9 mouse cellular contexts compared by ENCODE assay signal in the genomic region with DNA sequence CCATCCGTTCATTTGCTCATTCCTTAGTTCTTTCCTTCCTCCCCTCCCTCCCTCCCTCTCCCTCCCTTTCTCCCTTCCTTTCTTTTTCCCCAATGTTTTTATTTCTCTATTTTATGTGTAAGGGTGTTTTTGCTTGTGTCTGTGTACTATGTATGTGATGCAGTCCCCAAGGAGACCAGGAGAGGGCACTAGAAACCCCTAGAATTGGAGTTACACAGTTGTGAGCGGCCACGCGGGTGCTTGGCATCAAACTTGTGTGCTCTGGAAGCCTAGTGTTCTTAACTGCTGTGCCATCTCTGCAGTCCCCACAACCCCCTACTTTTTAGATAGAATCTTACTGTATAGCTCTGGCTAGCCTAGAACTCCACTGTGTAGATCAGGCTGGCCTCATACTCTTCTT. TPM values are rescaled to one million over a fixed set of nuclear protein-coding genes. Genes with fewer than 3 reads are reported as not detected.
A peak's percentile ranks its signal among the peaks of the same experiment; 100 is the strongest.
DNase-seq lines count a peak whose midpoint lies in the region; ATAC-seq and TF ChIP-seq lines count a peak whose summit lies in the region.
"Had no signal": no experiment of that assay in that cellular context is flagged by ENCODE, and none has a peak within 500 bp of the region (broad histone marks: within the 10 kb centered on the region; RNA-seq: fewer than 3 reads in every experiment).

No protein-coding gene starts in this region.

- peak; percentile 15 for DNase-seq in hindbrain, embryonic 10.5 days (ENCODE audit: low spot score)
- DNase-seq in A20 (ENCODE audit: low read depth, low spot score) = peak; percentile 71
- DNase-seq in ZHBTc4 (ENCODE audit: low read depth, low spot score) = peak; percentile 90
- peak; percentile 62 for DNase-seq in lung, embryonic 14.5 days
- no peak for DNase-seq in ovary, postnatal 14 days (ENCODE audit: low spot score)
- DNase-seq in MN1 (ENCODE audit: low spot score) = no peak

- no peaks in the 10 kb centered on the region for H3K27me3 ChIP-seq in hindbrain, embryonic 10.5 days (ENCODE audit: insufficient read depth, poor library complexity, severe bottlenecking)
- no peaks in the 10 kb centered on the region for H3K27me3 ChIP-seq in hindbrain, embryonic 16.5 days (replicated peaks; ENCODE audit: control insufficient read depth, insufficient read depth, low read length)
- no peaks in the 10 kb centered on the region for H3K27me3 ChIP-seq in lung, embryonic 14.5 days (ENCODE audit: insufficient read depth, low read length)
- H3K27me3 ChIP-seq in heart, embryonic 12.5 days (replicated peaks) = no peaks in the 10 kb centered on the region
- H3K27me3 ChIP-seq: limb, embryonic 12.5 days had no signal

- H3K9ac ChIP-seq in hindbrain, embryonic 16.5 days (ENCODE audit: low read depth, low read length) = no peak overlapping the region
- no peak overlapping the region for H3K9ac ChIP-seq in lung, embryonic 14.5 days
- H3K9ac ChIP-seq in heart, embryonic 12.5 days = no peak overlapping the region
- H3K9ac ChIP-seq: limb, embryonic 12.5 days had no signal

- H3K9me3 ChIP-seq in hindbrain, embryonic 10.5 days = peaks cover 14% of the 10 kb centered on the region
- H3K9me3 ChIP-seq in hindbrain, embryonic 16.5 days (ENCODE audit: control insufficient read depth, low read length) = peaks cover 3% of the 10 kb centered on the region; the same call in 1 of the 2 replicates
- 0 out of 2 replicates have a peak, but pooled peaks cover 7% of the 10 kb centered on the region for H3K9me3 ChIP-seq in lung, embryonic 14.5 days (ENCODE audit: low read depth, low read length)
- H3K9me3 ChIP-seq in heart, embryonic 12.5 days (replicated peaks) = peaks cover 21% of the 10 kb centered on the region

- peak; percentile 47 for TF ChIP-seq CTCF in lung, embryonic 14.5 days (IDR thresholded peaks at IDR 0.05; ENCODE audit: low read depth)

- H3K4me3 ChIP-seq in hindbrain, embryonic 10.5 days = no peak overlapping the region
- no peak overlapping the region for H3K4me3 ChIP-seq in hindbrain, embryonic 16.5 days (ENCODE audit: low read length)
- H3K4me3 ChIP-seq in lung, embryonic 14.5 days (ENCODE audit: low read depth, low read length) = no peak overlapping the region
- no peak overlapping the region for H3K4me3 ChIP-seq in heart, embryonic 12.5 days
- H3K4me3 ChIP-seq: limb, embryonic 12.5 days had no signal

- H3K4me1 ChIP-seq in hindbrain, embryonic 10.5 days (replicated peaks) = no peaks in the 10 kb centered on the region
- H3K4me1 ChIP-seq in hindbrain, embryonic 16.5 days (ENCODE audit: control insufficient read depth, insufficient read depth, low read depth, low read length) = no peaks in the 10 kb centered on the region
- H3K4me1 ChIP-seq in lung, embryonic 14.5 days (ENCODE audit: insufficient read depth) = no peaks in the 10 kb centered on the region
- no peaks in the 10 kb centered on the region for H3K4me1 ChIP-seq in heart, embryonic 12.5 days (replicated peaks)
- H3K4me1 ChIP-seq: limb, embryonic 12.5 days had no signal

- no peaks in the 10 kb centered on the region for H3K36me3 ChIP-seq in hindbrain, embryonic 10.5 days
- no peaks in the 10 kb centered on the region for H3K36me3 ChIP-seq in hindbrain, embryonic 16.5 days (ENCODE audit: control insufficient read depth, insufficient read depth, low read length)
- no peaks in the 10 kb centered on the region for H3K36me3 ChIP-seq in lung, embryonic 14.5 days (ENCODE audit: insufficient read depth)
- no peaks in the 10 kb centered on the region for H3K36me3 ChIP-seq in heart, embryonic 12.5 days
- H3K36me3 ChIP-seq: limb, embryonic 12.5 days had no signal

- WGBS in hindbrain, embryonic 10.5 days = 57% methylated on average over 4 of the region's 4 CpGs
- 56% methylated on average over 4 of the region's 4 CpGs for WGBS in hindbrain, embryonic 16.5 days
- WGBS in lung, embryonic 14.5 days = 43% methylated on average over 4 of the region's 4 CpGs
- WGBS in heart, embryonic 12.5 days = 39% methylated on average over 4 of the region's 4 CpGs

- no peak for ATAC-seq in hindbrain, embryonic 16.5 days
- no peak for ATAC-seq in lung, embryonic 14.5 days (ENCODE audit: insufficient read depth)
- ATAC-seq in heart, embryonic 12.5 days (ENCODE audit: insufficient number of reproducible peaks, low FRiP score) = no peak

- no peak overlapping the region for H3K27ac ChIP-seq in hindbrain, embryonic 10.5 days
- no peak overlapping the region for H3K27ac ChIP-seq in hindbrain, embryonic 16.5 days (ENCODE audit: low read depth, low read length)
- no peak overlapping the region for H3K27ac ChIP-seq in lung, embryonic 14.5 days (ENCODE audit: low read depth)
- no peak overlapping the region for H3K27ac ChIP-seq in heart, embryonic 12.5 days (ENCODE audit: poor library complexity, severe bottlenecking)
- H3K27ac ChIP-seq: limb, embryonic 12.5 days had no signal

- H3K4me2 ChIP-seq in hindbrain, embryonic 16.5 days (ENCODE audit: low read length) = no peak overlapping the region
- no peak overlapping the region for H3K4me2 ChIP-seq in lung, embryonic 14.5 days
- no peak overlapping the region for H3K4me2 ChIP-seq in heart, embryonic 12.5 days
- H3K4me2 ChIP-seq: limb, embryonic 12.5 days had no signal

RNA-seq across cellular contexts. Expression of gene Bcas2, which starts 52.3 kb away (rescaled TPM):
- polyA plus RNA-seq in hindbrain, embryonic 10.5 days (2016; fragmentation: Nextera tagmentation; extraction: Ambion mirVana) = 215 and 226 TPM in 2 replicates
- 200 and 203 TPM in 2 replicates for polyA plus RNA-seq in hindbrain, embryonic 16.5 days (2015; fragmentation: Nextera tagmentation; extraction: Ambion mirVana)
- 190 and 192 TPM in 2 replicates for polyA plus RNA-seq in lung, embryonic 14.5 days (2014; fragmentation: Nextera tagmentation; extraction: Ambion mirVana)
- 142 and 148 TPM in 2 replicates for polyA plus RNA-seq in heart, embryonic 12.5 days (2016; fragmentation: Nextera tagmentation; extraction: Ambion mirVana)

RNA-seq across cellular contexts. Expression of gene Trim33, which starts 55.3 kb away (rescaled TPM):
- 26.2 and 29.4 TPM in 2 replicates for polyA plus RNA-seq in hindbrain, embryonic 10.5 days (2016; fragmentation: Nextera tagmentation; extraction: Ambion mirVana)
- polyA plus RNA-seq in hindbrain, embryonic 16.5 days (2015; fragmentation: Nextera tagmentation; extraction: Ambion mirVana) = 19.4 and 21.7 TPM in 2 replicates
- polyA plus RNA-seq in lung, embryonic 14.5 days (2014; fragmentation: Nextera tagmentation; extraction: Ambion mirVana) = 28.9 and 30.0 TPM in 2 replicates
- 17.4 and 19.8 TPM in 2 replicates for polyA plus RNA-seq in heart, embryonic 12.5 days (2016; fragmentation: Nextera tagmentation; extraction: Ambion mirVana)

Comparison
In these comparisons a context has a peak if more than half of its experiments do, and no peak if none do; other contexts are left out.
1. DNase-seq: peak in hindbrain, embryonic 10.5 days (single experiment), A20 (single experiment), ZHBTc4 (single experiment) and lung, embryonic 14.5 days (single experiment); none in ovary, postnatal 14 days (single experiment) and MN1 (single experiment).